Mouse (Mus musculus) embryo, embryonic 10 days (tissue): ENCODE data around the gene Got1.
"Not testable (repeated sequence)": the region's sequence is repeated elsewhere in the genome, so short reads cannot be mapped to it uniquely, and the experiment has no call there.

Source experiments
- DNase-seq: peaks from one replicate; pipeline ENCODE4 v3.0.0-alpha.2; 2015; ENCODE audit warnings: low spot score

Gene Got1

GRCm38 (mm10) chr19:43521362-43521761 lies 3.0 kb downstream of the Got1 start:
- DNase-seq = no peak

GRCm38 (mm10) chr19:43520402-43520801 lies 4.0 kb downstream of the Got1 start:
- no peak for DNase-seq

DNA sequence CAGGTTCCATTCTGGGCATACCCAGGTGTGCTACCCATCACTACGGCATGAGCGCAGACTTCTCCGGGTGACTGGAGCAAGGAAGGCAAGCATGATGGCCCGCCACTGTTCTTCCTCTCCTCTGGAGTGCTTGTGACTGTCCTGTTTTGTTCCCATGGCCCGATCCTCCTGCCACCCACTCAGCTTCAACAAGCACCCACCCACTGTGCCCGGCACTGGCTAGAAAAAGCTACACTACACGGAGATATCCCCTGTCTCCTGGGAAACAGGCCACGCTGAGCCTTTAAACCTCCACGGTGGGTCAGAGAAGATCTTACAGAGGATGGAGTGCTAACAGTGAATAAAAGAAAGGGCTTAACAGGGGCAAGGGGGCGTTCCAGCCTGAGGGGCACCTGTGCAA lies 5.2 kb downstream of the Got1 start:
- DNase-seq = no peak

DNA sequence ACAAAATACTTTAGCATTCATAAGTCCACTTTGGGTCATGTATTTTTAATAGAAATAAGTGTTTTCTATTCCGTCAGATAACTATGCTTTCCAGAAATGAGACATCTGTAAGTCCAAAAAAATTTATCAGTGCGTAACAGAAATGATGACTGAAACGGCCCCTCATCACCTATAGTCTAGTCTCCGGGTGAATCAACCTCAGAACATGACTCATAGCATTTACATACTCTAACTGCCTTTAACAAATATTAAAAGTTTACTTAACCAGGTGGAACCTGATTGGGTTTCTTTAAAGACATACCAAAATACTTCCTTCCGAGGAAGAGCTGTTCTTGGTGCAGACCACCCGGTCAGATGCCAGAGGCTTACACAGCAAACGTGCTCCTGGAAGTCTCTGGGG lies 6.1 kb downstream of the Got1 start:
- no peak for DNase-seq

GRCm38 (mm10) chr19:43517808-43518207 lies 6.6 kb downstream of the Got1 start:
- DNase-seq = no peak

GRCm38 (mm10) chr19:43517320-43517719 lies 7.1 kb downstream of the Got1 start:
- DNase-seq = no peak

DNA sequence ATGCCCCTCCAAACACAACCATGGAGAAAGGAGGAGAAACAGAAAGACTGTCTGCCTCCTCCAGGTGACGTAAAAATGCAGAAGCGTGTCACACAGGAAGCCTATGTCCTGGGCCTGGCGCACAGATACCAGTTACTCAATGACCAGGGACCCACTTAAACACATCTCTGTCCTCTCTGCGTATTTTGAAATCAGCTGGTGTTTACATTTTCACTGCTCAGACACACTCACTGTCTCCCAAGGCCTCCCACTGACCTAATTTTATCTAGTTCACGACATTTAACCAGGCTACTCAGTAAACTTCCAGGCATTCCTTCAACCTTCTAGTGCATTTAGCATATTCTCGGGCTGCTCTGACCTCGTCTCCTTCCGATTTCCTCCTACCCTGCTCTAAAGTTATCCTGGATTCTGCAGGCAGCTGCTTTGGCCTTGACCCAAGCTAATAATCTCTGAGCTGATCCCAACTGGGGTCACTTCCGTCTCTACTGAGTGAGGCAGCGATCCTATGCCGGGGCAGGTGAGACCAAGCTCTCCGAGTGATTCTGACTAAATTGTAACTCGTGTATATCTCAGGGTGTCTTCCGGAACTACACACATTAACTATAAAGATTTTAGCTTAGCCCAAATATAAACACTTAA lies 7.9 kb downstream of the Got1 start:
- no peak for DNase-seq

DNA sequence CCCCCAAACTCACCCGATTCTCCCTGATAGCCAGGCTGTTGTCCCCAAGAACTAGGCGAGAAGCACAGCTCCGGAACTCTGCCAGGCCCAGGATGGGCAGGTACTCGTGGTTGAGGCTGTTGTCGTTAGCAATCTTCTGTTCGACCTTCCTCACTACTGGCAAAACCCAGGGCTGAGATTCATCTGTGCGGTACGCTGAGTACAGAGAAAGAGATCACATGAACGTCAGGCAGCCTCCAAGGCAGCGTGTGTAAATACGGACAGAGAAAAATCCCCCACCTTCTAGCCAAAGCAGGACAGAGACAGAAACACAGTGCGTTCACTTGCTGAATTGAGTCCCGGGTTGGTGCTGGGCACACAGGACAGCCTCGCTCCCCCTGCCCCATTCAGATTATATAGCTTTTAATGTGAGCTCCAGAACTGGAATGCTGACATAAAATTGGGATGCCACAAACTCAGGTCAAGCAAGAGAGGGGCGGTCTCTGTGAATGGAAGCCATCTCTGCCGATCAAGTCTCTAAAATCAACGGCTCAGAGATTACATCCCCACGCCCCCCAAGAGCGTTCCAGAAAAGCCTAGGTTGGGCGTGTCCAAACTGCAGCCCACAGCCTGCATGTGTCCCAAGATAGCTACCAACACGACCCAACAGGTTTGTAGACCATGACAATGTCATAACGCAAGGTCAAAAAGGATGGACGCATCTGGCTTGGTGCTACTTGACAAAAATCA lies 8.6 kb downstream of the Got1 start:
- no peak for DNase-seq

DNA sequence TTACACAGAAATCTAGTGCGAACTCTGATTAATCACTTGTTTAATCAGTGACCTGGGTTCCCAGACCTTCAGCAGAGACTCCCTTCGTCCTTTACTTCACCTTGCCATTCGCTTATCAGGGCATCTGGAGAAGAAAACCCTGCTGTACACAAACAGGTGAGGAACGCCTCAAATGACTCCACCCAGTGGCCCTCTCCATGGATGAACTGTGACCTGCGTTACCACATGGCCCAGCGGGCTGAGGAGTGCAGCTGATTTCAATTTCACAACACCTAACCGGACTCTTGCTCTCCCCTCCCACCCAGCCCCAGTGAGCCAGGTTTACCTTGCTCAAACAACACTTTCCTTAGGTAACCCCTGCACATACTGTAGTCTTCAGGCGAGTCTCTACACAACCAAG lies 10.5 kb downstream of the Got1 start:
- no peak for DNase-seq

DNA sequence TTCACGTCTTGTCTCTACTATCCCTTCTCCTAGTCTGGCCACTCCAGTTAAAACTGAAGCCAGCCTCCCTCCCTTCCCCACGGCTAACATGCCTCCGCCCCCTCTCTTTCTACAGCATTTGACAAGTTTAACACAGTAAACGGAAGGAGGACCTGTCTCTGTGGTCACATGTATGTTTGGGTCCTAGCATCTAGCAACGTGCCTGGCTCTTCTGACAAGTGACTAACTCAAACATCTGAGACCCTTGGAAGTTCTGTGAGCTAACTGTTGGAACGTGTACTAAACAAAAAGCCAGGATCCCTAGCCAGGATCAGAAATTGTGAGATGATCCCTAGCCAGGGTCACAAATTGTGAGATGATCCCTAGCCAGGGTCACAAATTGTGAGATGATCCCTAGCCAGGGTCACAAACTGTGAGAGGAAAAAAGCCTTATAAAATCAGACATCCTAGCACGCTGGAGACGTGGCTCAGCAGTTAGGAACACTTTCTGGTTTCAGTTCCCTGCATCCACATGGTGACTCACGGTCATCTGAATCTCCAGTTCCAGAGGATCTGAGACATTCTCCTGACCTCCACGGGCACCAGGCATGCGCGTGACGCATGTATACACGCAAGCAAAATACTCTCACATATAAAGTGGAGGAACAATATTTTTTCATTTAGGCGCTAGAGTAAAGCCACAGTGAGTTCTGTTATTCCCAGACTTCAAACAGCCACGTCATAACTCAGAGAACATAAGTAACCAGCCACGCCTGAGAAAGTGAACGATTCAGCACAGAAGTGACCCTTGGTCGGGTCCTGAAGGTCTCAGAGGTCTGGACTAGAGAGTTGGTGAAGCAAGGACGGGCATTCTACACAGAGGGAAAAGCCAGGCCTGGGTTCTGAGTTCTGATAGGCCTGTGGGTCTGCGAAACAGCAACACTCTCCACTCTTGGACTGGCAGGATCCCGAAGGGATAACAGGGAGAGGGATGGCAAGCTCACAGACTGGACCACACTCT lies 12.5 kb downstream of the Got1 start:
- no peak for DNase-seq

DNA sequence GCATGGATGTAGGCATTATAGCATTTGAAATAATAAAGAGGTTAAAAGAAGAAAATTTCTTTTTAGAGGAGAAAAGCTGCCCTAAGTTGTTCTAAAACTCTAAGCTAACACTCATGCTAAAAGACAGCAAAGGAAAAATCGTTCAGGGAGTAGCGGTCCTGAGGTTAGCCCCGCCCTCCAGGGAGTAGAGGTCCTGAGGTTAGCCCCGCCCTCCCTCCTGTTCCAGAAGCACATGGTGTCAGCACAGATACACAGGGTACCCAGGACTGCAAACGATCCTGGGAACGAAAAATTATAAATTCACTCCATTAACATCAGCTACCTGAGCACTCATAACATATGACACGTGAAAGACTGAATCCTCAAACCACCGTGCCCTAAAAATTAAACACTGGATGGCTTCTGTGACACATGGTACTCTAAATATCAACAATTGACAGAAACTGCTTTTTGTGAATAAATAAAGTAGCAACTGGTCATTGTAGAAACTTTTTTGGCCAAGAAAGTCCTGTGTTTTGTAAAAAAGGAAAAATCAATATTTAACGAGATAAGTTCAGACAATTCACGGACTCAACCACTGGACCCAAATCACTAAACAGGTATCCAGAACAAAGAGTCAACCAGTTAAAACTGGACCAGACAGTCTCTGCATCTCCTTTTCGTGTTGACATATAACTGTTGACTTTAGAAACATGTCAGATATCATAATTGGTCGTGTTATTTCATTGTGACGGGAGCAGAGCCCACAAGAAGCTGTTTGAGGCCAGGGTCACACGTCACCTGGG lies 13.8 kb downstream of the Got1 start:
- no peak for DNase-seq

DNA sequence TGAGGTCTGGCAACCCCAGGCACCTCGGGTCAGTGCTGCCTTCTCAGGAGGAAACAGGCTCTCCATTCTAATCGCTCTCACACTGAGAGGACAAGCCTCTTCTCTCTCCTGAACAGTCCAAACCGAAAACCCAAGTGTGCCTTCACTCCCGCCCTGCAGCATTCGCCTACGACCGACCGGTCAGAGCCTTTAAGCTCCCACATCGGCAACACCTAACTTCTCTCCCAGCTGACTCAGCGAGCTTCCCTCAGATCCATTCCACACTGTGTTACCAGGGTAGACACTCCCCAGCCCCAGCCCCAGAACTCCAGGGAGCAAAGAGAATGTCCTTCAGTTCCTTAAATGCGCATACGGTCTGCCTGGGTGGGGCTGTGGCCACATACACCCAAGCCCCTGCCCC lies 19.0 kb downstream of the Got1 start:
- DNase-seq = no peak

- not testable (repeated sequence) for DNase-seq
Measured at GRCm38 (mm10) chr19:43503593-43503992, 20.8 kb downstream of the Got1 start.

GRCm38 (mm10) chr19:43502630-43503029 lies 21.8 kb downstream of the Got1 start:
- DNase-seq = no peak

DNA sequence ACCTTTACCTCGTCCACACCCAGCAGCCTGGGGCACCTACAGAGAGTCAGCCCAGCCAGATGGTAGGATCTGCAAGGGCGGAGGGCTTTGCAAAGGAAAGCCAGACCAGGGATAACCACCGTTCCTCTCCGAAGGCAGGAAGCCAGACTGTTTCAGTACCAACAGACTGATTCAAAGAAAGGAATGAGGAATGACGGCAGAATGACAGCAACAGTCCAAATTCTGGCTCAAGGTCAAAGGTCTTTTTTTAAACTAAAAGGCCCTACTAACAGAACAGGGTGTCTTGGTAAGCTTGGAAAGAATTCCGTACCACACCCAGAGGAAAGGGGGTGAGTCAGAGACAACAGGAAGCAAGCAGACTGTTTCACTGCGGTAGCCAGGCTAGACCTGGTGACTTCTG lies 25.5 kb downstream of the Got1 start:
- DNase-seq = no peak

GRCm38 (mm10) chr19:43497440-43497839 lies 27.0 kb downstream of the Got1 start:
- DNase-seq = no peak

DNA sequence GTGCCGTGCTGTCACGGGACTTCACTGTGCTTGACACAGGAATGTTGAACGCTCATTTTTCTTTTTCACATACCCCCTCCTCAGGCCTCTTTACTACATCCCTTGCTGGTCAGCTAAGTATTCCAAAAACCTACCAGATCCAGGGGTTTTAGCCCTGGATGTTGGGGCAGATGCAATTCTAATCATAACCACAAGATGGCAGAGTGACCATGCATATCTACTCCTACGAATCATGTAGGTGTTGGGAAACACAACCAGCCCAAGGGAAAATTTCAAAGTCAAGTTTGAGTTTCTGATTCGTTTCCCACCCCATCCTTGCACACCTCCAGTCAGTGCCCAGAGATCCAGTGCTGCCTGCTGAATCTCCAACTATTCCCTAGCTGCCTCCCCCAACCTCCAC lies 28.6 kb downstream of the Got1 start:
- DNase-seq = peak; percentile 85

DNA sequence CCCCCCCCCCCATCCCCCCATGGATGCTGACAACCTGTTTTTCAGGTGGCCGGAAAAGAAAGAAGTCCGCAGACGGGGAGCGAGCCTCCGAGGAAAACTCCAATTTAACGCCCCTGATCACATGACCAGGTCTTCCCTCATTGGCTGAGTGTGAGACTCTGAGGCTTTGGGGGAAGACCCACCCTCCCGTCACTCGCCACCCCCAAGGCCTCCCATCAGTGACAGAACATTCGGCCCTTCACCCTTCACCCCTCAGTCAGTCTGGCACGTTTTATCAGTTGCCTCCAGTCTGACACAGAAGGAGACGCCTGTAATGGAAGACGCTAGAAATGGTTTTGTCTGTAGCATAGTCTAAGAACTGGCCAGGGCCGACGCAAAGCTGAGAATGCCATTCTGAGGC lies 29.5 kb downstream of the Got1 start:
- peak; percentile 51 for DNase-seq

DNA sequence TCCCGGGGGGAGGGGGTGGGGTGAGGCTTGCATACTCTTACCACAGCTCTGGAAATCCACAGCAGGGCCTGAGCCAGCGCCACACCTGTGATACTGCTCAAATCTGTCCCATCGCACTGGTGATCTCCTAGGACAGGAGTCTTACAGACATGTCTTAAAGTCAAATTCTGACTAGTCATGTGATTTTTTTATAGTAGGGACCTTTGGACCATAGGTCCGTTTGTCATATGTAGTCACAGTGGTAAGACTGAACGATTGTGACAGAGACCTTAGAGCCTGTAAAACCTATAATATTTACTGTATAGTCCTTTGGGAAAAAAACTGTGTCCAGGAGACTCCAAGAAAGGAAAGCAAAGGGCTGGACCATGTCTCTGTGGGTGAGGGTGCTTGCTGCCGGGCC lies 30.5 kb downstream of the Got1 start:
- DNase-seq = no peak

DNA sequence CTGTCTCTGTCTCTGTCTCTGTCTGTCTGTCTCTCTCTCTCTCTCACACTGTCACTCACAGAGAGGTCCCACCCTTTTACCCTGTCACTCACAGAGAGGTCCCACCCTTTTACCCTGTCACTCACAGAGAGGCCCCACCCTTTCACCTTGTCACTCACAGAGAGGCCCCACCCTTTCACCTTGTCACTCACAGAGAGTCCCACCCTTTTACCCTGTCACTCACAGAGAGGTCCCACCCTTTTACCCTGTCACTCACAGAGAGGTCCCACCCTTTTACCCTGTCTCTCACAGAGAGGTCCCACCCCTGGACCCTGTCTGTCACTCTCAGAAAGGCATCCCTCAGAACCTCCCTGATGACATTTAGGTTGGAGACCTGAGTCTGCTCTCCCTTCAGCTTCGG lies 31.1 kb downstream of the Got1 start:
- DNase-seq = not testable (repeated sequence)

GRCm38 (mm10) chr19:43487429-43487828 lies 37.0 kb downstream of the Got1 start:
- peak; percentile 65 for DNase-seq

- DNase-seq = no peak
Measured at GRCm38 (mm10) chr19:43480512-43480911, 43.9 kb downstream of the Got1 start.
